In genomic region chr17:27493969-27494368, GRCm38 (mm10) we compare ENCODE assay signal across 27 mouse cellular contexts. TPM values are rescaled to one million over a fixed set of nuclear protein-coding genes. Genes with fewer than 3 reads are reported as not detected.
A peak's percentile ranks its signal among the peaks of the same experiment; 100 is the strongest.
DNase-seq lines count a peak whose midpoint lies in the region; ATAC-seq and TF ChIP-seq lines count a peak whose summit lies in the region.
"Had no signal": no experiment of that assay in that cellular context is flagged by ENCODE, and none has a peak within 500 bp of the region (broad histone marks: within the 10 kb centered on the region; RNA-seq: fewer than 3 reads in every experiment).

No protein-coding gene starts in this region.

- no peak overlapping the region for H3K4me3 ChIP-seq in cerebellum, adult 2 months (replicated peaks; ENCODE audit: insufficient read depth, low read depth, low read length)
- H3K4me3 ChIP-seq in hindbrain, embryonic 10.5 days: no peak overlapping the region
- H3K4me3 ChIP-seq in hindbrain, embryonic 13.5 days: no peak overlapping the region
- H3K4me3 ChIP-seq in embryonic facial prominence, embryonic 10.5 days: no peak overlapping the region
- H3K4me3 ChIP-seq: embryonic facial prominence, embryonic 12.5 days; erythroblast, embryonic 14.5 days; forebrain, embryonic 12.5 days; forebrain, embryonic 15.5 days had no signal

- ATAC-seq in hindbrain, embryonic 13.5 days (ENCODE audit: low FRiP score): no peak
- ATAC-seq: activated CD4-positive, CD25-positive, alpha-beta regulatory T cell, adult 4 months; forebrain, embryonic 15.5 days; hindbrain, postnatal 0 days; inflammation-experienced regulatory T-cells, adult 6 months; intestine, embryonic 16.5 days had no signal

- H3K27ac ChIP-seq in cerebellum, adult 2 months (ENCODE audit: insufficient read depth, low read length): peak overlapping the region; percentile 83
- peak overlapping the region; percentile 41 for H3K27ac ChIP-seq in hindbrain, embryonic 10.5 days
- no peak overlapping the region for H3K27ac ChIP-seq in hindbrain, embryonic 13.5 days
- H3K27ac ChIP-seq in embryonic facial prominence, embryonic 10.5 days (replicated peaks): no peak overlapping the region; the same call in 1 of the 2 replicates
- H3K27ac ChIP-seq: embryonic facial prominence, embryonic 12.5 days; forebrain, embryonic 12.5 days; forebrain, embryonic 15.5 days; hindbrain, embryonic 14.5 days; hindbrain, postnatal 0 days had no signal

- H3K9ac ChIP-seq in hindbrain, embryonic 13.5 days: no peak overlapping the region
- H3K9ac ChIP-seq: embryonic facial prominence, embryonic 12.5 days; forebrain, embryonic 12.5 days; forebrain, embryonic 15.5 days; hindbrain, embryonic 14.5 days had no signal

- no peak overlapping the region for H3K4me2 ChIP-seq in hindbrain, embryonic 13.5 days
- H3K4me2 ChIP-seq: embryonic facial prominence, embryonic 12.5 days; forebrain, embryonic 12.5 days; forebrain, embryonic 15.5 days; heart, embryonic 11.5 days; hindbrain, embryonic 14.5 days had no signal

- WGBS in cerebellum, adult 2 months: 28% methylated on average over 8 of the region's 8 CpGs
- WGBS in hindbrain, embryonic 10.5 days: 39% methylated on average over 8 of the region's 8 CpGs
- 49% methylated on average over 8 of the region's 8 CpGs for WGBS in hindbrain, embryonic 13.5 days
- WGBS in embryonic facial prominence, embryonic 10.5 days: 26% methylated on average over 8 of the region's 8 CpGs

- no peaks in the 10 kb centered on the region for H3K36me3 ChIP-seq in hindbrain, embryonic 10.5 days
- H3K36me3 ChIP-seq in hindbrain, embryonic 13.5 days: no peaks in the 10 kb centered on the region
- H3K36me3 ChIP-seq in embryonic facial prominence, embryonic 10.5 days (replicated peaks): no peaks in the 10 kb centered on the region
- H3K36me3 ChIP-seq: embryonic facial prominence, embryonic 12.5 days; forebrain, embryonic 12.5 days; forebrain, embryonic 15.5 days had no signal

- TF ChIP-seq CTCF in cerebellum, adult 2 months (IDR thresholded peaks at IDR 0.05; ENCODE audit: borderline replicate concordance, insufficient read depth, low read depth, low read length): no peak

- no peak for TF ChIP-seq POLR2A in cerebellum, adult 2 months (IDR thresholded peaks at IDR 0.05; ENCODE audit: borderline replicate concordance, insufficient read depth, low read length)

- H3K27me3 ChIP-seq in cerebellum, adult 2 months (ENCODE audit: control insufficient read depth, insufficient read depth, low read length): no peaks in the 10 kb centered on the region
- H3K27me3 ChIP-seq in hindbrain, embryonic 10.5 days (ENCODE audit: insufficient read depth, poor library complexity, severe bottlenecking): 0 out of 2 replicates have a peak, but pooled peaks cover 4% of the 10 kb centered on the region
- no peaks in the 10 kb centered on the region for H3K27me3 ChIP-seq in hindbrain, embryonic 13.5 days
- H3K27me3 ChIP-seq in embryonic facial prominence, embryonic 10.5 days (replicated peaks; ENCODE audit: low read depth, poor library complexity, severe bottlenecking): peaks cover 11% of the 10 kb centered on the region; the same call in 1 of the 2 replicates
- H3K27me3 ChIP-seq: embryonic facial prominence, embryonic 12.5 days; forebrain, embryonic 12.5 days; forebrain, embryonic 15.5 days had no signal

- peak in 1 of 2 experiments; percentile 53 for DNase-seq in cerebellum, adult 2 months
- no peak for DNase-seq in cerebellum, adult 8-10 months
- peak; percentile 53 to 57 for DNase-seq in cerebellum, postnatal 10 days
- no peak for DNase-seq in cerebellum, postnatal 4 days (ENCODE audit: low spot score in 2 of 2)
- no peak for DNase-seq in hindbrain, embryonic 10.5 days (ENCODE audit: low spot score)
- DNase-seq in embryonic facial prominence, embryonic 10.5 days (ENCODE audit: low spot score): peak; percentile 41
- no peak for DNase-seq in gastrocnemius, postnatal 10 days
- DNase-seq: adrenal gland, adult 8-10 months; adrenal gland, postnatal 36 days; cerebellum, adult 11-12 months; gastrocnemius, postnatal 14 days; heart, adult 11 months; kidney, adult 18-20 months; kidney, adult 9 months had no signal

- H3K4me1 ChIP-seq in cerebellum, adult 2 months (ENCODE audit: control insufficient read depth, insufficient read depth, low read length): peaks cover 76% of the 10 kb centered on the region
- H3K4me1 ChIP-seq in hindbrain, embryonic 10.5 days (replicated peaks): peaks cover 33% of the 10 kb centered on the region
- H3K4me1 ChIP-seq in hindbrain, embryonic 13.5 days (replicated peaks): no peaks in the 10 kb centered on the region; the same call in 1 of the 2 replicates
- peaks cover 34% of the 10 kb centered on the region for H3K4me1 ChIP-seq in embryonic facial prominence, embryonic 10.5 days
- H3K4me1 ChIP-seq: forebrain, embryonic 15.5 days had no signal

- H3K9me3 ChIP-seq in hindbrain, embryonic 10.5 days: no peaks in the 10 kb centered on the region
- H3K9me3 ChIP-seq in hindbrain, embryonic 13.5 days: no peaks in the 10 kb centered on the region
- H3K9me3 ChIP-seq in embryonic facial prominence, embryonic 10.5 days: peaks cover 3% of the 10 kb centered on the region; the same call in 1 of the 2 replicates
- H3K9me3 ChIP-seq: embryonic facial prominence, embryonic 12.5 days; forebrain, embryonic 12.5 days; forebrain, embryonic 15.5 days had no signal

RNA-seq across cellular contexts. Expression of gene Grm4, which starts 27.2 kb away (rescaled TPM):
- 310 and 403 TPM in 2 replicates for polyA plus RNA-seq in cerebellum, adult 2 months (2012; rRNA removed)
- 2.2 and 4.2 TPM in 2 replicates for polyA plus RNA-seq in hindbrain, embryonic 10.5 days (2016; fragmentation: Nextera tagmentation; extraction: Ambion mirVana)
- polyA plus RNA-seq in hindbrain, embryonic 13.5 days (2015; fragmentation: Nextera tagmentation; extraction: Ambion mirVana): 4.8 and 5.2 TPM in 2 replicates
- 0.96 and 1.3 TPM in 2 replicates for polyA plus RNA-seq in embryonic facial prominence, embryonic 10.5 days (2016; fragmentation: Nextera tagmentation; extraction: Ambion mirVana)
- under 1 TPM; 0.16 to 0.32 TPM for total RNA-seq in gastrocnemius, postnatal 10 days (2021)
- total RNA-seq: gastrocnemius, postnatal 14 days; hematopoietic stem cell, adult 5-6 weeks had no signal
- polyA plus RNA-seq: erythroblast, embryonic 14.5 days; heart, embryonic 14.5 days had no signal

Comparison
In these comparisons a context has a peak if more than half of its experiments do, and no peak if none do; other contexts are left out.
1. DNase-seq: peak in cerebellum, postnatal 10 days (2 of 2) and embryonic facial prominence, embryonic 10.5 days (single experiment); none in cerebellum, adult 8-10 months (single experiment), cerebellum, postnatal 4 days (0 of 2), hindbrain, embryonic 10.5 days (single experiment) and gastrocnemius, postnatal 10 days (single experiment).
2. H3K27ac ChIP-seq: peak in cerebellum, adult 2 months (single experiment) and hindbrain, embryonic 10.5 days (single experiment); none in hindbrain, embryonic 13.5 days (single experiment) and embryonic facial prominence, embryonic 10.5 days (single experiment).
3. RNA of gene Grm4, which starts 27.2 kb away (polyA plus RNA-seq): 310 to 403 TPM in cerebellum, adult 2 months; 4.8 to 5.2 TPM in hindbrain, embryonic 13.5 days, 2.2 to 4.2 TPM in hindbrain, embryonic 10.5 days and 0.96 to 1.3 TPM in embryonic facial prominence, embryonic 10.5 days; every median in the first group is over 10 times any median in the second.